In the genomic region with DNA sequence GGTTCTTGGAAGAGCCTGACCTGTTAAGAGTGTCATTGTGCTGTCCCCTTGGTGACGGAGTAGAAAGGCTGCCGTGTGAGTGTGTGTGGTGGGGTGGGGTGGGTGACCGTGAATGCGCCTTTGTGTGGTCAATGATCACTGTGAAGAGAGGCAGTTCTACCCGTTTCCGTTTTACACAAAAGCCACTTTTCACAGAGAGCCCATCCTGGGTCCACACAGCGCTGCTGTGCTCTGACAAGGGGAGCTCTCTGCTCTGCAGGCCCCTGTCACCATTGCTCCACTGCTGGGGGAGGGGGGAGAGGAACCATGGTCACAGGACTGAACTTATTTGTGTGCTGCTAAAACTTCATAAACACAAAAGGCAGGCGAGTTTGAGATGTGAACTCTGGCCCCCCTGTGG, we compare ENCODE assay signal across 11 mouse cellular contexts. TPM values are rescaled to one million over a fixed set of nuclear protein-coding genes. Genes with fewer than 3 reads are reported as not detected.
DNase-seq lines count a peak whose midpoint lies in the region; ATAC-seq and TF ChIP-seq lines count a peak whose summit lies in the region.
"Had no signal": no experiment of that assay in that cellular context is flagged by ENCODE, and none has a peak within 500 bp of the region (broad histone marks: within the 10 kb centered on the region; RNA-seq: fewer than 3 reads in every experiment).

No protein-coding gene starts in this region.

- 47% methylated on average over 8 of the region's 8 CpGs for WGBS in forebrain, embryonic 11.5 days
- WGBS in forebrain, embryonic 16.5 days, result 38% methylated on average over 8 of the region's 8 CpGs
- WGBS in midbrain, embryonic 10.5 days, result 68% methylated on average over 8 of the region's 8 CpGs
- WGBS in midbrain, embryonic 15.5 days, result 42% methylated on average over 8 of the region's 8 CpGs
- 71% methylated on average over 8 of the region's 8 CpGs for WGBS in limb, embryonic 10.5 days
- 50% methylated on average over 8 of the region's 8 CpGs for WGBS in olfactory bulb, adult 2 months

- no peaks in the 10 kb centered on the region; the same call in 1 of the 2 replicates for H3K36me3 ChIP-seq in forebrain, embryonic 11.5 days (ENCODE audit: control insufficient read depth, insufficient read depth, low read length)
- H3K36me3 ChIP-seq in forebrain, embryonic 16.5 days (ENCODE audit: control insufficient read depth, insufficient read depth), result peaks cover 6% of the 10 kb centered on the region
- peaks cover 25% of the 10 kb centered on the region for H3K36me3 ChIP-seq in midbrain, embryonic 10.5 days
- H3K36me3 ChIP-seq in midbrain, embryonic 15.5 days (replicated peaks), result peaks cover 5% of the 10 kb centered on the region
- peaks cover 28% of the 10 kb centered on the region for H3K36me3 ChIP-seq in limb, embryonic 10.5 days

- ATAC-seq in forebrain, embryonic 11.5 days (replicated peaks; ENCODE audit: low FRiP score), result no peak
- no peak for ATAC-seq in forebrain, embryonic 16.5 days
- ATAC-seq in midbrain, embryonic 15.5 days (replicated peaks), result no peak
- ATAC-seq: activated CD4-positive, CD25-positive, alpha-beta regulatory T cell, adult 4 months had no signal

- H3K27me3 ChIP-seq in forebrain, embryonic 11.5 days (ENCODE audit: control insufficient read depth, insufficient read depth, low read length), result no peaks in the 10 kb centered on the region
- H3K27me3 ChIP-seq in forebrain, embryonic 16.5 days (replicated peaks; ENCODE audit: control insufficient read depth, insufficient read depth, low read length), result no peaks in the 10 kb centered on the region
- no peaks in the 10 kb centered on the region for H3K27me3 ChIP-seq in midbrain, embryonic 10.5 days (ENCODE audit: low read depth, poor library complexity, severe bottlenecking)
- no peaks in the 10 kb centered on the region for H3K27me3 ChIP-seq in midbrain, embryonic 15.5 days (replicated peaks)
- no peaks in the 10 kb centered on the region for H3K27me3 ChIP-seq in limb, embryonic 10.5 days (ENCODE audit: low read depth, poor library complexity, severe bottlenecking)

- peak overlapping the region; percentile 15; the same call in 1 of the 2 replicates for H3K4me2 ChIP-seq in forebrain, embryonic 11.5 days (ENCODE audit: low read depth, low read length, severe bottlenecking)
- no peak overlapping the region for H3K4me2 ChIP-seq in forebrain, embryonic 16.5 days (ENCODE audit: low read length)
- H3K4me2 ChIP-seq in midbrain, embryonic 15.5 days, result no peak overlapping the region; the same call in 1 of the 2 replicates

- no peak overlapping the region for H3K4me3 ChIP-seq in forebrain, embryonic 11.5 days (ENCODE audit: low read depth, low read length)
- H3K4me3 ChIP-seq in forebrain, embryonic 16.5 days (replicated peaks; ENCODE audit: low read length), result no peak overlapping the region
- peak overlapping the region; percentile 99; the same call in 1 of the 2 replicates for H3K4me3 ChIP-seq in midbrain, embryonic 10.5 days
- H3K4me3 ChIP-seq in midbrain, embryonic 15.5 days, result no peak overlapping the region
- H3K4me3 ChIP-seq in limb, embryonic 10.5 days, result peak overlapping the region; percentile 2; the same call in 1 of the 2 replicates
- no peak overlapping the region for H3K4me3 ChIP-seq in olfactory bulb, adult 2 months (ENCODE audit: insufficient read depth, low read depth, low read length)

- H3K9me3 ChIP-seq in forebrain, embryonic 11.5 days (ENCODE audit: control insufficient read depth, low read length), result no peaks in the 10 kb centered on the region
- H3K9me3 ChIP-seq in forebrain, embryonic 16.5 days (ENCODE audit: control insufficient read depth, low read length), result no peaks in the 10 kb centered on the region
- H3K9me3 ChIP-seq in midbrain, embryonic 10.5 days (replicated peaks), result no peaks in the 10 kb centered on the region
- no peaks in the 10 kb centered on the region for H3K9me3 ChIP-seq in midbrain, embryonic 15.5 days
- H3K9me3 ChIP-seq in limb, embryonic 10.5 days (replicated peaks), result no peaks in the 10 kb centered on the region

- H3K27ac ChIP-seq in forebrain, embryonic 11.5 days (ENCODE audit: low read depth, low read length), result no peak overlapping the region
- no peak overlapping the region for H3K27ac ChIP-seq in forebrain, embryonic 16.5 days (ENCODE audit: low read length)
- H3K27ac ChIP-seq in midbrain, embryonic 10.5 days (replicated peaks), result peak overlapping the region; percentile 42
- H3K27ac ChIP-seq in midbrain, embryonic 15.5 days, result no peak overlapping the region
- 0 out of 2 replicates have a peak overlapping the region, but pooled peaks have one; percentile 1 for H3K27ac ChIP-seq in limb, embryonic 10.5 days
- 0 out of 2 replicates have a peak overlapping the region, but pooled peaks have one; percentile 27 for H3K27ac ChIP-seq in olfactory bulb, adult 2 months (ENCODE audit: insufficient read depth, low read depth, low read length)
- H3K27ac ChIP-seq: macrophage had no signal

- TF ChIP-seq POLR2A in olfactory bulb, adult 2 months (IDR thresholded peaks at IDR 0.05; ENCODE audit: insufficient read depth, low read depth, low read length), result no peak

- H3K9ac ChIP-seq in forebrain, embryonic 11.5 days (ENCODE audit: low read length), result peak overlapping the region; percentile 37
- H3K9ac ChIP-seq in forebrain, embryonic 16.5 days (replicated peaks; ENCODE audit: low read depth, low read length), result no peak overlapping the region
- no peak overlapping the region for H3K9ac ChIP-seq in midbrain, embryonic 15.5 days

- H3K4me1 ChIP-seq in forebrain, embryonic 11.5 days (replicated peaks; ENCODE audit: control insufficient read depth, insufficient read depth, low read length), result peaks cover 23% of the 10 kb centered on the region; the same call in 1 of the 2 replicates
- H3K4me1 ChIP-seq in forebrain, embryonic 16.5 days (replicated peaks; ENCODE audit: control insufficient read depth, insufficient read depth, low read length), result peaks cover 30% of the 10 kb centered on the region
- peaks cover 50% of the 10 kb centered on the region for H3K4me1 ChIP-seq in midbrain, embryonic 10.5 days
- peaks cover 41% of the 10 kb centered on the region for H3K4me1 ChIP-seq in midbrain, embryonic 15.5 days
- peaks cover 39% of the 10 kb centered on the region for H3K4me1 ChIP-seq in limb, embryonic 10.5 days
- H3K4me1 ChIP-seq in olfactory bulb, adult 2 months (ENCODE audit: control insufficient read depth, insufficient read depth, low read length), result peaks cover 39% of the 10 kb centered on the region

- no peak for DNase-seq in forebrain, embryonic 11.5 days (ENCODE audit: low spot score)
- DNase-seq in midbrain, embryonic 10.5 days (ENCODE audit: low spot score), result no peak
- DNase-seq in limb, embryonic 10.5 days (ENCODE audit: low spot score), result no peak
- no peak for DNase-seq in c-Kit-positive CD71-positive TER-119-positive erythroid progenitor cells, embryonic 14.5 days (ENCODE audit: low spot score)
- no peak for DNase-seq in testis, postnatal 14 days (ENCODE audit: low spot score)
- DNase-seq: kidney, postnatal 25 days had no signal

- TF ChIP-seq CTCF in olfactory bulb, adult 2 months (IDR thresholded peaks at IDR 0.05; ENCODE audit: insufficient read depth, low read depth, low read length), result no peak

RNA-seq across cellular contexts. Expression of a gene that starts 2.3 kb away (rescaled TPM):
- 37.0 and 39.8 TPM in 2 replicates for polyA plus RNA-seq in forebrain, embryonic 11.5 days (2014; fragmentation: Nextera tagmentation; extraction: Ambion mirVana)
- 64.9 and 78.6 TPM in 2 replicates for polyA plus RNA-seq in forebrain, embryonic 16.5 days (2015; fragmentation: Nextera tagmentation; extraction: Ambion mirVana)
- polyA plus RNA-seq in midbrain, embryonic 10.5 days (2016; fragmentation: Nextera tagmentation; extraction: Ambion mirVana), result 42.8 and 45.6 TPM in 2 replicates
- polyA plus RNA-seq in midbrain, embryonic 15.5 days (2015; fragmentation: Nextera tagmentation; extraction: Ambion mirVana), result 85.5 and 89.5 TPM in 2 replicates
- polyA plus RNA-seq in limb, embryonic 10.5 days (2016; fragmentation: Nextera tagmentation; extraction: Ambion mirVana), result 44.9 and 48.5 TPM in 2 replicates
- polyA plus RNA-seq in olfactory bulb, adult 2 months (2012; ENCODE audit: insufficient read depth, insufficient read length, low replicate concordance, missing spikeins), result not detected in 2 replicates

RNA-seq across cellular contexts. Expression of a gene that starts 2.4 kb away (rescaled TPM):
- polyA plus RNA-seq in forebrain, embryonic 11.5 days (2014; fragmentation: Nextera tagmentation; extraction: Ambion mirVana), result 308 and 322 TPM in 2 replicates
- 223 and 228 TPM in 2 replicates for polyA plus RNA-seq in forebrain, embryonic 16.5 days (2015; fragmentation: Nextera tagmentation; extraction: Ambion mirVana)
- polyA plus RNA-seq in midbrain, embryonic 10.5 days (2016; fragmentation: Nextera tagmentation; extraction: Ambion mirVana), result 322 and 326 TPM in 2 replicates
- polyA plus RNA-seq in midbrain, embryonic 15.5 days (2015; fragmentation: Nextera tagmentation; extraction: Ambion mirVana), result 214 and 222 TPM in 2 replicates
- 358 and 440 TPM in 2 replicates for polyA plus RNA-seq in limb, embryonic 10.5 days (2016; fragmentation: Nextera tagmentation; extraction: Ambion mirVana)
- not detected in 2 replicates for polyA plus RNA-seq in olfactory bulb, adult 2 months (2012; ENCODE audit: insufficient read depth, insufficient read length, low replicate concordance, missing spikeins)

RNA-seq across cellular contexts. Expression of a gene that starts 13.5 kb away (rescaled TPM):
- 1.2 and 2.1 TPM in 2 replicates for polyA plus RNA-seq in forebrain, embryonic 11.5 days (2014; fragmentation: Nextera tagmentation; extraction: Ambion mirVana)
- 6.0 and 9.3 TPM in 2 replicates for polyA plus RNA-seq in forebrain, embryonic 16.5 days (2015; fragmentation: Nextera tagmentation; extraction: Ambion mirVana)
- 1.1 and 1.4 TPM in 2 replicates for polyA plus RNA-seq in midbrain, embryonic 10.5 days (2016; fragmentation: Nextera tagmentation; extraction: Ambion mirVana)
- polyA plus RNA-seq in midbrain, embryonic 15.5 days (2015; fragmentation: Nextera tagmentation; extraction: Ambion mirVana), result 10.4 and 11.7 TPM in 2 replicates
- polyA plus RNA-seq in limb, embryonic 10.5 days (2016; fragmentation: Nextera tagmentation; extraction: Ambion mirVana), result 0.44 and 0.60 TPM in 2 replicates
- polyA plus RNA-seq in olfactory bulb, adult 2 months (2012; ENCODE audit: insufficient read depth, insufficient read length, low replicate concordance, missing spikeins), result not detected in 2 replicates
- polyA plus RNA-seq: activated CD4-positive, CD25-positive, alpha-beta regulatory T cell, adult 4 months; macrophage had no signal

RNA-seq across cellular contexts. Expression of a gene that starts 14.3 kb away (rescaled TPM):
- 0.08 and 0.12 TPM in 2 replicates for polyA plus RNA-seq in forebrain, embryonic 11.5 days (2014; fragmentation: Nextera tagmentation; extraction: Ambion mirVana)
- 0.24 and 0.25 TPM in 2 replicates for polyA plus RNA-seq in forebrain, embryonic 16.5 days (2015; fragmentation: Nextera tagmentation; extraction: Ambion mirVana)
- 0.02 and 0.09 TPM in 2 replicates for polyA plus RNA-seq in midbrain, embryonic 10.5 days (2016; fragmentation: Nextera tagmentation; extraction: Ambion mirVana)
- polyA plus RNA-seq in midbrain, embryonic 15.5 days (2015; fragmentation: Nextera tagmentation; extraction: Ambion mirVana), result 0.23 and 0.41 TPM in 2 replicates
- 0.04 TPM in 2 replicates for polyA plus RNA-seq in limb, embryonic 10.5 days (2016; fragmentation: Nextera tagmentation; extraction: Ambion mirVana)
- not detected in 2 replicates for polyA plus RNA-seq in olfactory bulb, adult 2 months (2012; ENCODE audit: insufficient read depth, insufficient read length, low replicate concordance, missing spikeins)
- polyA plus RNA-seq: activated CD4-positive, CD25-positive, alpha-beta regulatory T cell, adult 4 months; macrophage had no signal

RNA-seq across cellular contexts. Expression of a gene that starts 30.9 kb away (rescaled TPM):
- 1,775 and 1,994 TPM in 2 replicates for polyA plus RNA-seq in forebrain, embryonic 11.5 days (2014; fragmentation: Nextera tagmentation; extraction: Ambion mirVana)
- 1,342 and 1,351 TPM in 2 replicates for polyA plus RNA-seq in forebrain, embryonic 16.5 days (2015; fragmentation: Nextera tagmentation; extraction: Ambion mirVana)
- 2,246 and 2,347 TPM in 2 replicates for polyA plus RNA-seq in midbrain, embryonic 10.5 days (2016; fragmentation: Nextera tagmentation; extraction: Ambion mirVana)
- polyA plus RNA-seq in midbrain, embryonic 15.5 days (2015; fragmentation: Nextera tagmentation; extraction: Ambion mirVana), result 1,243 and 1,388 TPM in 2 replicates
- 2,414 and 2,486 TPM in 2 replicates for polyA plus RNA-seq in limb, embryonic 10.5 days (2016; fragmentation: Nextera tagmentation; extraction: Ambion mirVana)
- polyA plus RNA-seq in olfactory bulb, adult 2 months (2012; ENCODE audit: insufficient read depth, insufficient read length, low replicate concordance, missing spikeins), result 801 TPM in 1 of 2 replicates, not detected in the other

Comparison
In these comparisons a context has a peak if more than half of its experiments do, and no peak if none do; other contexts are left out.
1. H3K27ac ChIP-seq: peak in midbrain, embryonic 10.5 days (single experiment), limb, embryonic 10.5 days (single experiment) and olfactory bulb, adult 2 months (single experiment); none in forebrain, embryonic 11.5 days (single experiment), forebrain, embryonic 16.5 days (single experiment) and midbrain, embryonic 15.5 days (single experiment).
2. H3K4me3 ChIP-seq: peak in midbrain, embryonic 10.5 days (single experiment) and limb, embryonic 10.5 days (single experiment); none in forebrain, embryonic 11.5 days (single experiment), forebrain, embryonic 16.5 days (single experiment), midbrain, embryonic 15.5 days (single experiment) and olfactory bulb, adult 2 months (single experiment).
3. RNA of a gene that starts 2.3 kb away (polyA plus RNA-seq): 85.5 to 89.5 TPM in midbrain, embryonic 15.5 days, 64.9 to 78.6 TPM in forebrain, embryonic 16.5 days, 44.9 to 48.5 TPM in limb, embryonic 10.5 days, 42.8 to 45.6 TPM in midbrain, embryonic 10.5 days and 37.0 to 39.8 TPM in forebrain, embryonic 11.5 days; not detected in olfactory bulb, adult 2 months; every median in the first group is over 10 times any median in the second.
4. RNA of a gene that starts 2.4 kb away (polyA plus RNA-seq): 358 to 440 TPM in limb, embryonic 10.5 days, 322 to 326 TPM in midbrain, embryonic 10.5 days, 308 to 322 TPM in forebrain, embryonic 11.5 days, 223 to 228 TPM in forebrain, embryonic 16.5 days and 214 to 222 TPM in midbrain, embryonic 15.5 days; not detected in olfactory bulb, adult 2 months; every median in the first group is over 100 times any median in the second.